In genomic region chr1:133797979-133798820, GRCm38 (mm10) we compare ENCODE assay signal across 8 mouse cellular contexts. TPM values are rescaled to one million over a fixed set of nuclear protein-coding genes. Genes with fewer than 3 reads are reported as not detected.
DNase-seq lines count a peak whose midpoint lies in the region; ATAC-seq lines count a peak whose summit lies in the region.

No protein-coding gene starts in this region.

- peak; percentile 21 for DNase-seq in retina, postnatal 1 day
- DNase-seq in retina, embryonic 14.5 days (ENCODE audit: low spot score), result no peak
- DNase-seq in heart, embryonic 10.5 days (ENCODE audit: low spot score), result peak; percentile 84
- no peak for DNase-seq in right cerebral cortex, postnatal 4 days
- no peak for DNase-seq in thymus, adult 18-20 months
- DNase-seq in cerebellum, adult 9-10 months, result no peak

- peak overlapping the region; percentile 80 for H3K4me3 ChIP-seq in heart, embryonic 10.5 days
- H3K4me3 ChIP-seq in kidney, embryonic 15.5 days (replicated peaks), result no peak overlapping the region; the same call in 1 of the 2 replicates

- H3K27ac ChIP-seq in heart, embryonic 10.5 days, result peak overlapping the region; percentile 87
- no peak overlapping the region for H3K27ac ChIP-seq in kidney, embryonic 15.5 days

- H3K27me3 ChIP-seq in heart, embryonic 10.5 days (ENCODE audit: insufficient read depth, poor library complexity, severe bottlenecking), result no peaks in the 10 kb centered on the region
- H3K27me3 ChIP-seq in kidney, embryonic 15.5 days, result 0 out of 2 replicates have a peak, but pooled peaks cover 4% of the 10 kb centered on the region

- H3K9ac ChIP-seq in kidney, embryonic 15.5 days, result no peak overlapping the region

- peaks cover 10% of the 10 kb centered on the region; the same call in 1 of the 2 replicates for H3K36me3 ChIP-seq in heart, embryonic 10.5 days
- no peaks in the 10 kb centered on the region for H3K36me3 ChIP-seq in kidney, embryonic 15.5 days

- peaks cover 58% of the 10 kb centered on the region for H3K4me1 ChIP-seq in heart, embryonic 10.5 days
- peaks cover 45% of the 10 kb centered on the region for H3K4me1 ChIP-seq in kidney, embryonic 15.5 days

- H3K9me3 ChIP-seq in heart, embryonic 10.5 days, result no peaks in the 10 kb centered on the region
- H3K9me3 ChIP-seq in kidney, embryonic 15.5 days (replicated peaks), result no peaks in the 10 kb centered on the region

- WGBS in heart, embryonic 10.5 days, result 18% methylated on average over 9 of the region's 9 CpGs
- 33% methylated on average over 9 of the region's 9 CpGs for WGBS in kidney, embryonic 15.5 days

- ATAC-seq in kidney, embryonic 15.5 days (replicated peaks; ENCODE audit: low FRiP score), result peak; percentile 65
- peak; percentile 38 for ATAC-seq in megakaryocyte-erythroid progenitor cell, adult 5-6 weeks (replicated peaks; ENCODE audit: low FRiP score, low TSS enrichment, poor library complexity, severe bottlenecking)

- H3K4me2 ChIP-seq in kidney, embryonic 15.5 days, result peak overlapping the region; percentile 92

RNA-seq across cellular contexts. Expression of gene Atp2b4, which starts 2.6 kb away (rescaled TPM):
- polyA plus RNA-seq in heart, embryonic 10.5 days (2016; fragmentation: Nextera tagmentation; extraction: Ambion mirVana), result 15.2 and 26.4 TPM in 2 replicates
- 7.2 and 8.5 TPM in 2 replicates for polyA plus RNA-seq in kidney, embryonic 15.5 days (2015; fragmentation: Nextera tagmentation; extraction: Ambion mirVana)
- 36.9 and 42.3 TPM in 2 replicates for total RNA-seq in megakaryocyte-erythroid progenitor cell, adult 5-6 weeks (2014; fragmentation: Nextera tagmentation)
- 23.0 and 24.9 TPM in 2 replicates for total RNA-seq in megakaryocyte-erythroid progenitor cell, adult 5-6 weeks (2017)

Comparison
In these comparisons a context has a peak if more than half of its experiments do, and no peak if none do; other contexts are left out.
1. DNase-seq: peak in retina, postnatal 1 day (single experiment) and heart, embryonic 10.5 days (single experiment); none in retina, embryonic 14.5 days (single experiment), right cerebral cortex, postnatal 4 days (single experiment), thymus, adult 18-20 months (0 of 2) and cerebellum, adult 9-10 months (single experiment).